Mouse (Mus musculus) cerebellum, adult 2 months (tissue): ENCODE measurements around the gene Myh9.
"Not testable (repeated sequence)": the region's sequence is repeated elsewhere in the genome, so short reads cannot be mapped to it uniquely, and the experiment has no call there.

ENCODE experiments used
- CTCF ChIP-seq: fragments of 200-500 bp; IDR thresholded peaks from 2 replicates; pipeline ENCODE4 v1.5.1; 2011; ENCODE audit warnings: low read depth, mild to moderate bottlenecking, control low read depth, low read length, moderate library complexity, borderline replicate concordance; ENCODE audit not compliant: insufficient read depth
- POLR2A ChIP-seq: fragments of 200-500 bp; IDR thresholded peaks from 2 replicates; pipeline ENCODE4 v1.6.1; 2011; ENCODE audit warnings: low read length, control low read depth, borderline replicate concordance; ENCODE audit not compliant: insufficient read depth

DNA sequence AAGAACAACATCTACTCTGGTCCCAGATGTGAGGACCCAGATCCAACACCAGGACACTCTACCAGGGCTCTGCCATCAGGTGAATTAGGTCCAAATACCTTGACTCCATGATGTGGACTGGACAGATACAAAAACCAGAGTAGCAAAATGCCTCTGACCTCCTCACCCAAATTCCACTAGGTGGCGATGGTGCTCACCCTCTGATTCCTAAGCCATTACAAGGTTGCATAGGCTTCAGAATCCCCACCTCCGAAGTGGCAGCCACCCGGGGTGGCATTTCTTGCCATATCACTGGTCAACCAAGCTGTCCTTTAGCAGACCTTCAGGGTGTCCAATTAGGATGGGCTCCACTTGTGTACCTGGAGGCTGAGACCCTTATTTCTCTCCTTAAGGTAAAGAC, 114.8 kb downstream of the Myh9 start:
- TF ChIP-seq CTCF: peak; percentile 58
- not testable (repeated sequence) for TF ChIP-seq POLR2A
